Mouse (Mus musculus): ENCODE results near the gene Hormad1.
A peak's percentile ranks its signal among the peaks of the same experiment; 100 is the strongest.
"Not testable (repeated sequence)": the region's sequence is repeated elsewhere in the genome, so short reads cannot be mapped to it uniquely, and the experiment has no call there.

Hormad1 gene

DNA sequence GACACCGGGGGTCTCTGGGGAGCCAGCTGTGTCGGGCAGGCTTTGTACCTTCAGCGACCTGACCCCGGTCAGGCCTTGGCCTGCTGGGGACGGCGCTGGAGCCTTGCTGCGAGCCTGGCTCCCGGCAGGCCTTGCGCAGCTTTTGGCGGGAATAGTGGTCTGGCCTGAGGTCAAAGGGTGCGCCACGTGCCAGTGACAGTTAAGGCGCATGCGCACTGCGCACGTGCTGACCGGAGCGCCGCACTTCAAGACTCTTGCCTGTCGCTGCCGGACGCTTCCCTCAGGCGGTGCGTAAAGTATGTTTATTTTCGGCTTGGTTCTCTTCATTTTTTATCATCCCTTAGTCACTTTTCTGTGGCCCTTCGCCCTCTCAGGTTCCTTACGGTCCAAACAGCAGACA is at the start of gene Hormad1:
Gene Hormad1 (plus strand): TSS at position 241 of the 400 bp plus-strand sequence.
- peak; percentile 87 for DNase-seq (ENCODE audit: low read depth, low spot score)

DNA sequence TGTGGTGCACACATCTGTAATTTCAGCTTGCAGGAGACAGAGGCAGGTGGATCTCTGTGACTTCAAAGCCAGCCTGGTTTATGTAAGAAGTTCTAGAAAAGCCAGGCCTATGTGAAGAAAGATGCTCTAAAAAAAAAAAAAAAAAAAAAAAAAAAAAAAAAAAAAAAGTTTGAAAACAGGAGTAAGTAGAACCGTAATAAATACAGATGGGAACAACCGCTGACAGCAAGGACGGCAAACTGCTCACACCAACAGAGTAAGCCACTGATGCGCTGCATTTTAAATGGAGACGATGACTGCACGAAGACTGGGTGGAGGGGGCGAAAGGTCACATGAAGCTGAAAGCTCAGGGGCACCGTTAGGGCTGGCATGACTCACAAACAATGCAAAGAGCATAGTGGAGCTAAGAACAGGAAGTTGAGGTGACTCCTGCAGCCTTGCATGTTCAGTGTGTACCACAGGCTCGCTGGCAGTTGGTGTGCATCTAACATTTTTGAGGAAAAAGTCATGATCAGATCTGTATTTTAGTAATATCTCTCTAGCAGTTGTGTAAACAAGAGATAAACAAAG is 47.8 kb upstream of the Hormad1 start:
- no peak for DNase-seq (ENCODE audit: low read depth, low spot score)

DNA sequence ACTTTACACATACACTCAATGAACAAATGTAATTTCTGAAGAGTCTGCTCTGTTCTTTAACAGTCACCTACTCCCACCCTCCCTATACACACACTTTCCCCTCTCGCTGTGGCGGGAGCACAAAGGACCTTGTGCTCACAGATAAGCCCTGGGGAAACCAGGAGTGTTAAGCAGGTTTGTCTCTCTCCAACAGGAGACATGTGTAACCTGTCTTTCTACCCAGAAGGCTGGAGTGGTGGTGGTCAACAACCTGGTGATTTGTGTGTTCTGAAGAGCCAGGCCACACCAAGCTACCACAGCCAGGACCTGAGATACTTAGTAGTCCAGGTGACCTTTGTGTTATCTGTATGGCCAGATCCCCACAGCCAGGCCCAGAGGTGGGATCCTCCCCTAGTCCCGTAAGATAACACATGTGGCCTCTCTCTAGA is 42.8 kb upstream of the Hormad1 start:
- no peak for DNase-seq (ENCODE audit: low read depth, low spot score)

DNA sequence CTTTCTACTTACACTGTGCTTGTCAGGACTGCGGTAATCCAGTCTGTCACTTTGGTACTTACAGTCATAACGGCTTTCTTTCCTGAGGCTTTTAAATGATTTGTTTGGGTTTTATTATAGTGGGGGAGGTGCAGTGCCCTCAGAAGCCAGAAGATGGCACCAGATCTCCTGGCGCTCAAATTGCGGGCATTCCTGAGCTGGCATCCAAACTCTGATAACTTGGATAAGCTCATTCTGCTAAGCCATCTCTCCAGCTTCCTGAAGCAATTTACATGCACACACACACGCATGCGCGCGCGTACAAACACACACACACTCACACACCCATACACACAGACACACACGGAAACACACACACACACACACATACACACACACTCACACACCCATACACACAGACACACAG is 42.0 kb upstream of the Hormad1 start:
- peak; percentile 76 for DNase-seq (ENCODE audit: low read depth, low spot score)

DNA sequence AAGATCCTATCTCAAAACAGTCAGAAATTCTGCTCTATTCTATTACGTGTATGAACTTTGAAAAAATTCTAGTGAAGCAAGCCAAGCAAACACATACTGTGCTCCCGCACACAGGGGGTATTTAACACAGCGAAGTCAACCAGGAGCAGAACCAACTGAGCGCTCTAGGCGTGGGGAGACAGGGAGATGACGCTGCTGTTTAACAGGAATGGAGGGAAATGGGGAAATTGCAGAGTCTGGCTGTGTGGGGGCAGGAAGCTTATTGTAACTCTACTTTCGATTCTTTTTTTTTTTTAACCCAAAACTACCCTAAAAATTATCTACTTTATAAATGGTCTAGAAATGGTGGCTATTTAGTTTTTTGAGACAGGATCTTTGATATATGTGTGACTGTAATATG is 40.6 kb upstream of the Hormad1 start:
- no peak for DNase-seq (ENCODE audit: low read depth, low spot score)

DNA sequence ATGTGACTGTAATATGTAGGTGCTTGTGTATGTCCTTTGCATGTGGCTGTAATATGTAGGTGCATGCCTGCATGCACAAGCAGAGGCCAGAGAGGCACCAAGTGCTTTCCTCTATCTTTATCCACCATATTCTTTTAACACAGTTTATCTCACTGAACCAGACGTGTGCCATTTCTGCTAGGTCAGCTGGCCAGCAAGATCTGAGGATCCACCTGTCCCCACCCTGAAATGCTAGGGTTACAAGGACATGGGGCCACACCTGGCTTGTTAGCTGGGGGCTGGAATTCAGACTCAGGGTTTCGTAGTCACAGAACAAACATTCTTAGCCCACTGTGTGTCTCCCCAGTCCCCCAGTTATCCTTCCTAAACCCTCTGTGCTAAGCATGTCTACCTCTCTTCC is 40.2 kb upstream of the Hormad1 start:
- no peak for DNase-seq (ENCODE audit: low read depth, low spot score)

DNA sequence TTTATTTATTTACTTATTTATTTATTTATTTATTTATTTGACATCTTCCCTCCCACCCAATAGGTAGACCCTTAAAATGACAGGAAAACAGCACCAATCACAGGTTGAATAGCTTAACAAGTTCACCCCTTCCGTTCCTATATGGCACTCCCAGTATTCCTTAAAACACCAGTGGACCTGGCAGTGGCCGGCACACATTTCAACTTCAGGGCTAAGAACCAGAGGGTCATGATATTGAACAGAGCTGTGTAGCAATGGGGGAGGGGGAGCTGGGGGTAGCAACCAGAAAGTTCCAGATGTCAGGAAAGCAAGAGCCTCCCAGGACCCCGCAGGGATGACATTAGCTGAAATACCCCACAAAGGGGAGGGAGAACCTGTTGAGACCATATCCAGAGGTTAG is 39.4 kb upstream of the Hormad1 start:
- no peak for DNase-seq (ENCODE audit: low read depth, low spot score)

DNA sequence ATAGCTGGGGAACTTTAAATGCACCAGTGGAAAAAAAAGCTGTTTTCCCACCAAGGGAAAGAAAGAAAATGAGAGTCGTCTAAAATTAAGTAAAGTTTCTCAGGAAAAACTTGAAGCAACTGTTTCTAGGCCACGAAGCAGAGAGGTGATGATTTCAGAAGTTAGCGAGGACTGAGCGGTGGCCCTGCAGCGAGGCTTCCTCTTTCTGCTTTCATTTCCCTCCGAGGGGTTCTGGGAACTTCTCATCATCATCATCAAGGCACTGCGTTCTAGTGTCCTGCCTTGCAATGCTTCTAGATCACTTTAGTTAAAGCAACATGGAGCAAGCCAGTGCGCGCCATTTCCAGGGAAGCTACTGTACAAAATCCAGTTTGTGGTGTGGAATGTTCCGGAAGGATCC is 38.3 kb upstream of the Hormad1 start:
- no peak for DNase-seq (ENCODE audit: low read depth, low spot score)

DNA sequence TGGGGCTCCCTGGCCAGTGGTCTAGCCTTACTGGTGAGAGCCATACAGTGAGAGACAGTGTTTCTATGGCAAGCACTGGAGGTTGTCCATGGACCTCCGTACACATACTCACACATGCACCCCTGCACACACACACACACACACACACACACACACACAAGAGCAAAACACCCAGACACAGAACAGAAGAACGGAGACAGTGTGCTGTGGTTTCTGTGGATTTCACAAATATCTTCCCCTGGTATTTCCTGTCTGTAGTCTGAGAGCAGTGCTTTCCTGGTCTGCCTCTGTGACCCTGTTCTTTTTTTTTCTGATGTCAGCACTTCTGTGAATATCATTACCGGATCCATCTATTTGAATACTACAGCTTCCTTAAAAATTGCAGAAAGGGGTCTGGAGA is 35.8 kb upstream of the Hormad1 start:
- no peak for DNase-seq (ENCODE audit: low read depth, low spot score)

DNA sequence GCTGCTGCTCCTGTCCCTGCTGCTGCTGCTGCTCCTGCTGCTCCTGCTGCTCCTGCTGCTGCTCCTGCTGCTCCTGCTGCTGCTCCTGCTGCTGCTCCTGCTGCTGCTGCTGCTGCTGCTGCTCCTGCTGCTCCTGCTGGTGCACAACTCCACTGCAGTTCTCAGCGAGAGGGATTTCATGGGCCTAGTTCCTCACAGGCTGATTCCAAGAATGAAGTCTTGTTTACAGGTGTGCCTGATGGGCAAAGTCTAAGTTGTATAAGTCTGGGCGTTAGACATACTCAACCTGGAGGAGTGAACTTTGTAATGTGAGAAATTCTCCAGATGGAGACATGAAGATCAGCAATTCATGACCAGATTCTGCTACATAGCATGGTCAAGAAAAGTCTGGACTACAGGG is 34.8 kb upstream of the Hormad1 start:
- no peak for DNase-seq (ENCODE audit: low read depth, low spot score)

DNA sequence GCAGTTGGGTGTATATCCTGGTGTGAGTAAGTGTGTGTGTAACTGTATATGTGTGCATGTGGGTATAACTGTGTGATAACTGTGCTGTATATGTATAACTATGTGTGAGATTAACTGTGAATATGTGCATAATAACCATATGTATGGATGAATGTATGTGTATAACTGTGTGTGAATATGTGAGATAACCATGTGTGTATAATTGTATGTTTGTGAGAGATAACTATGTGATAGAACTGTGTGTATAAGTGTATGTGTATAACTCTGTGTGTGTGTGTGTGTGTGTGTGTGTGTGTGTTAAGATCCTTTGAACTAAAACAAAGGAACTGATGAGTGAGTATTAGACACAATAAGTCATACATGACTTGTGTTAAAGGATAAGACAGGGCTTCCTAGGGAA is 33.4 kb upstream of the Hormad1 start:
- no peak for DNase-seq (ENCODE audit: low read depth, low spot score)

DNA sequence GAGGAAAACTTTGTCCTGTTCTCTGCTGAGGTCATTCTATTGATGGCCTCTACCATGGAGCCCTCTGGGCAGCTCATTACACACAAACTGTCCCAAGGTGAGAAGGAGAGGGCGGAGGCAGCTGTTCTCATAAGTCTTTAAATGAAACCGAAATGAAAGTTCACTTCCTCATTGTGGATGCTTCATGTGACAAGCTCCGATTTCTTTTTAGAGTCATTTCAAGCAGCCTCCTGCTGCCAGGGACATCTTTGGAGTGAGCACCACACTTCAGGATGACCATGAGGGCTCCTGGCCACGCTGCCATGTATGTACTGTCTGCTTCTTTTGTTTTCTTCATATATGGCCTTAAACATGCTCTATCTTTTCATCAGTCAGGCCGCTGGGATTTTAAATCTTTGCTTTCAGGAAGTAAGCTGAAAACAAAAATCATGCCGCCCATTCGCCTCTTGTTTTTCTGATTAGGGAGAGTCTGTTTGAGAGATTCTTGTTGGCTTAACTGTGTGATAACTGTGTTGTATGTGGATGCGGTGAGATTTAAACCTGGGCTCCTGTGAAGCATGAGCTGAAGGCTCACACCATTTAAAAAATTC is 32.8 kb upstream of the Hormad1 start, which contains the start of gene Ctss:
Gene Ctss (plus strand): TSS at position 165 of the 590 bp plus-strand sequence.
- no peak for DNase-seq (ENCODE audit: low read depth, low spot score)

DNA sequence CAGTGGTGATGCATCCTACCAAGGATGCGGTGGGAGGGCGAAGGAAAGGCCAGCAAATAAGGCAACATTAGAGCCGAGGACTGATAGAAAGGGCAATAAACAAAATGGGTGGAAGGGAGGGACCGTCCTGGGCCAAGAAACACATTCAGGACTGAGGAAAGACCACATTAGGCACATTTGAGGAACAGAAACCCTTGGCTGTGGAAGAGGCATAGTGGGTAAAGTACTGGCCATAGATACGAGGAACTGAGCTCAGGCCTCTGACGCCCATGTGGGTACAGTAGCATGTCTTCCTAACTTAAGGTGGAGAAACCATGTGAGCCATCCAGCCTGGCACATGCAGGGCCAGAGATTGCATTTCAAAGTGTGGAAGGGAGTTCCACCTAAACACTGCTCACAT is 29.7 kb upstream of the Hormad1 start:
- no peak for DNase-seq (ENCODE audit: low read depth, low spot score)

DNA sequence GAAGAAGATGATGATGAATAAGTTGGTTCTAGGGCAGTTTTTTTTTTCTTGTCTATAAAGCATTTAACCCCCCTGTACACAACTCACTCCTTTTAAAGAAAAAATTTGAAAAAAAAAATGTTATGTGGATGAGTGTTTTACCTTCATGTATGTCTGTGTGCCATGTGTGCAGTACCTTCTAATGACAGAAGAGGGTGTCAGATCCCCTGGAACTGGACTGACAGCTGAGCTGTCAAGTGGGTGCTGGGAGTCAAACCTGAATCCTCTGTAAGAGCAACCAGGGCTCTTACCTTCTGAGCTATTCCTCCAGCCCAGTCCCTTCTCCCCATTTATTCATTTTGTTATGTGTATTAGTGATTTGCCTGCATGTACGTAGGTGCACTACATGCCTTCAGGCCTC is 28.5 kb upstream of the Hormad1 start:
- peak; percentile 63 for DNase-seq (ENCODE audit: low read depth, low spot score)

DNA sequence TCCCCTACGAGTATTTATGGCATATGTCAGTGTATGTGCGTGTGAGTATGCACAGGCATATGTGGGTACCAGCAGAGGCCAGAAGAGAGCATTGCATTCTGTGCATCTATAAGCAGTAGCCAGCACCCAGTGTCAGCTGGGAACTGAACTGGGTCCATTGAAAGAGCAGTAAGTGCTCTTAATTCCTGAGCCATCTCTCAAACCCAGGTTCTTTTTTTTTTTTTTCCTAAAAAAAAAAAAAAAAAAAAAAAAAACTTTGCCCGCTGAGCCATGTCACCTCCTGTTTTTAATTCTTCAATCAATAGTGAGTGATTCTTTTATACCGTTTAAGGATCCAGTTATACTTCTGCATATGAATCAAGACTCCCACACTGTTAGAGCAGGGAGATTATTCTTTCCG is 26.1 kb upstream of the Hormad1 start:
- DNase-seq (ENCODE audit: low read depth, low spot score) = no peak

DNA sequence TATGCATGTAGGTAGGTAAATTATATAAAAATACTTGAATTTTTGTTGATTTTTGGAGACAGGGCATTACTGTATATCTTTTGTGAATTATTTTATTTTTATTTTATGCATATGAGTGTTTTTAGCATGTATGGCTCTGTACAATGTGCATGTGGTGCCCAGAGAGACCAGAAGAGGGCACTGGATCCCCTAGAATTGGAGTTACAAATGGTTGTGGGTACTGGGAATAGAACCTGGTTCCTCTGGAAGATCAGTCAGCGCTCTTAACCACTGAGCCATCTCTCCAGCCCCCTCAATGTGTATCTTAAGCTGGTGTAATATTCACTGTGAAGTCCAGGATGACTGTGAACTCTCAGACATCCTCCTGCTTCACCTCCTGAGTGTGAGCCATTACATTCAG is 24.6 kb upstream of the Hormad1 start:
- peak; percentile 32 for DNase-seq (ENCODE audit: low read depth, low spot score)

DNA sequence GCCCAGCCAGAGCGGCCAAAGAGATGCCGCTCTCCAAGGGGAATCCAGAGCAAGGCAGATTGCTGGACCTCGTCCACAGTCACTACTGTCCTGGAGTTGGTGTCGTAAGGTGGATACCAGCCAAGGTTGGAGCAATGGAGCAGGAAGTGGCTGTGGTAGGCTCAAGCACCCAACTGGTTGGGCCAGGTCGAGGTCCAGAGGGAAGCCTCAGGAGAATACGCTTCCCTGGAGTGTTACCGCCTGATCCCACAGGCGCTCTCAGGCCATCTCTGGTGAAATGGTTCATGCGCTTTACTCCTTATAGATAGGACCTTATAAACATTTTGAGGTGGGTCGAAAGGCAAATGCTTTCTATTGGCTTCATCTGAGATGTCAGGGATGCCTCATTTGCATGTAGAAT is 20.5 kb upstream of the Hormad1 start:
- DNase-seq (ENCODE audit: low read depth, low spot score) = no peak

DNA sequence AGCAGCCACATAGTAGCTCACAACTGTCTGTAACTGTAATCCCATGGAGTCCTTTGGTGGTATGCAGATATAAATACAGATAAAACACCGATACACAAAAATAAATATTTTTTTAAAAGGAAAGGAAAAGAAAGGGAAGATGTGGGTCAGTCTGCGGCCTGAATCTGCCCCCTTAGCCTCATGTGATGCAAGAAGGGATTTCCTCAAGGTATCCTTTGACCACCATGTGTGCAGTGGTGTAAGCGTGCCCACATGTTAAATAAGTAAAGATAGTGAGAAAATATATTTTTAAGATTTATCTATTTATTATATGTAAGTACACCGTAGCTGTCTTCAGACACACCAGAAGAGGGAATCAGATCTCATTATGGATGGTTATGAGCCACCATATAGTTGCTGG is 19.6 kb upstream of the Hormad1 start:
- no peak for DNase-seq (ENCODE audit: low read depth, low spot score)

DNA sequence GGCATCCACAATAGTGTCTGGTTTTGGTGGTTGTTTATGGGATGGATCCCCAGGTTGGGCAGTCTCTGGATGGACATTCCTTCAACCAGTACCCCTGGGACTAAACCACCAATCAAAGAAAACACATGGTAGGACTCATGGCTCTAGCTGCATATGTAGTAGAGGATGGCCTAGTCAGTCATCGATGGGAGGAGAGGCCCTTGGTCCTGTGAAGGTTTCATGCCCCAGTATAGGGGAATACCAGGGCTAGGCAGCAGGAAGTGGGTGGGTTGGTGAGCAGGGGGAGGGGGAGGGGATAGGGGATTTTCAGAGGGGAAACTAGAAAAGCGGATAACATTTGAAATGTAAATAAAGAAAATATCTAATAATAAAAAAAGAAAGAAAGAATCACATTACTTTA is 18.3 kb upstream of the Hormad1 start:
- not testable (repeated sequence) for DNase-seq (ENCODE audit: low read depth, low spot score)

DNA sequence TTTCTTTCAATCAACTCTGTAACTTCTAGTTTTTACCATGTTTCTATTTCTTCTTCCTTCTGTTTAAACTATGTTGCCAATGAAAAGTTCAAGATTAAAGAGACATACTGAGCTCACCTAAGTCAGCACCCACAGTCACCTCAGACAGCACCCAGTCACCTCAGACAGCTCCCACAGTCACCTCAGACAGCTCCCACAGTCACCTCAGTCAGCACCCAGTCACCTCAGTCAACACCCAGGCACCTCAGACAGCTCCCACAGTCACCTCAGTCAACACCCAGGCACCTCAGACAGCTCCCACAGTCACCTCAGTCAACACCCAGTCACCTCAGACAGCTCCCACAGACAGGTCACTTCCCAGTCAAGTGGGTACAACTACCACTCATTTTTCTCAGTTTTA is 17.3 kb upstream of the Hormad1 start:
- DNase-seq (ENCODE audit: low read depth, low spot score) = no peak

DNA sequence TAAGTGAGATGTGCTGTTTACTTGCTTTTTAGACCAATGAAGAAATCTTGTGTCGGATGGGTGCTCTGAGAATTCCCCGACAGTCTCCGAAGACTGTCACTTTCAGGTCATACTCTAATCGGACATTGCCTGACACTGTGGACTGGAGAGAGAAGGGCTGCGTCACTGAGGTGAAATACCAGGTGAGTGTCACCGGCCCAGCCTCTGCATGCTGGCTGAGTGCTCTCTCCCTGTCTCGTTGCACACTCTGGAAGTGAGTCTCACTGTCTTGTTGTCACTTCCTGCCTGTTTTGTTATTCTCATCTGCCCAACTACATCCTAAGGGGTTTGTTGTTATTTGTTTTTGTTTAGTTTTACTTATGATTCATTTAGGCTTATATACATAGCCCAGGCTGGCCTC is 16.5 kb upstream of the Hormad1 start:
- DNase-seq (ENCODE audit: low read depth, low spot score) = no peak

DNA sequence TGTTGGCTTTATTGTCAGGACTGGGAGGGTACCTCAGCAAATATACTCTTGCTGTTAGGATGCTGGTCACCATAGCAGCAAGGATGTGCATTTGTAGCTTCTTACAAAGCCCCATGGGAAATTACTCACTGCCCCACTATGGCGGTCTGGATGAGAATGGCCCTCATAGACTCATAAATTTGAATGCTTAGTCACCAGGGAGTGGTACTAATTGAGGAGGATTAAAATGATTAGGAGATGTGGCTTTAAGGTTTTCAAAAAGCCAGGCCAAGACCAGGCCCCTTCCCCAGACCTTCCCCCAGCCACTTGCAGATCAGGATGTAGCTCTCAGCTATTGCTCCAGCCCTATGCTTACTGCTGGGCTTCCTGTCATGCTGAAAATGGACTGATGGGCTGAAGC is 9.3 kb upstream of the Hormad1 start:
- DNase-seq (ENCODE audit: low read depth, low spot score) = no peak

DNA sequence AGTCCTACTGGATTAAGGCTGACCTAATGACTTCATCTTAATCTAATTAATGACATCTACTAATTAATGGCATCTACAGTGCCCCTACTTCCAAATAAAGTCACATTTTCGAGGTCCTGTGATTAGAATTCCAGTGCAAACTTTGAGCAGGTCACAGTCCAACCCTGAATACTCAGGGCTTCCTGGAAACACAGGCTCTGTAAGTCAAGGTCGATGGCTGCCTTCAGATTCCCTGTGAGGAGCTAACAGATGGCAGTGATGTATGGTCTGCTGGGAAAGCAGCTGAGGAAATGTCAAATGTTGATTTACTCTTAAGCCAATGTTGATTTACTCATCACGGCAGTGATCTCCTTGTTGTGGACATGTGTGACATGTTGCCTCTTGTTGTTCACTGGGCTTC is 5.5 kb upstream of the Hormad1 start:
- DNase-seq (ENCODE audit: low read depth, low spot score) = peak; percentile 13

DNA sequence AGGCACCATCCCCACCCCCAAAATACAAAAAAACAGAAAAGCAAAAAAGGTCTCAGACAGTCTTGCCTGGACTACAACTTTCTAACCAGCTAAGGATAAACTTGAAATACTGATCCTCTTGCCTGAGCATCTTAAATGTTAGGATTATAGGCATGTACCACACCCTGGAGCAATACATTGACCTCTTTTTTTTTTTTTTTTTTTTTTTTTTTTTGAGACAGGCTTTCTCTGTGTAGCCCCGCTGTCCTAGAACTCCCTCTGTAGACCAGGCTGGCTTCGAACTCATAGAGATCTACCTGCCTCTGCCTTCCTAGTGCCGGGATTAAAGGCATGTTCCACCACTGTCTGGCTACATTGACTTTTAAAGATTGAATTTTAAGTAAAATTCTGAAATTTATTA is 1.3 kb downstream of the Hormad1 start:
- no peak for DNase-seq (ENCODE audit: low read depth, low spot score)

Measured in R1 (cell line).